Mouse (Mus musculus) lung, adult 2 months (tissue): ENCODE data around the gene Gm17359.

Experiments used
- CTCF ChIP-seq: fragments of 200-500 bp; IDR thresholded peaks from 2 replicates; pipeline ENCODE4 v1.5.1; 2011; ENCODE audit warnings: mild to moderate bottlenecking, low read length, control low read depth; ENCODE audit not compliant: insufficient read depth
- POLR2A ChIP-seq: fragments of 200-500 bp; IDR thresholded peaks from 2 replicates; pipeline ENCODE4 v1.6.1; 2011; ENCODE audit warnings: low read depth, mild to moderate bottlenecking, control low read depth, low read length, borderline replicate concordance; ENCODE audit errors: extremely low read depth

DNA sequence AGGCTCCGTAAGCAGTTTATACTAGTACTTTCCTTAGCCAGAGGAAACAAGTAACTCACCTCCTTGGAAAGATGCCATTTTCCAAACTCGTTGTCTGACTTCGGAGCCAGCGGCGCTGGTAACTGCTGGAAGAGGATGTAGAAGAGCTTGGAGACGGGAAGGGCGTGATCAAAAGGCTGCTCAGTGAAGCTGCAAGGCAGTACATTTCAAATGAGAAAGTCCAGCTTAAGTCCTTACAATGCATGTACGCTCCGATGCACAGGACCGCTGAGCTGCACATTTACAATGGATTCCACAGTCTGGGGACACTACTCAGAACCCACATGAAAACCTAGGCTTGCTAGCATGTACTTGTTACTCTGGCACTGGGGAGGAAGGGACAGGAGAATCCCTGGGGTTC, 163.8 kb downstream of the Gm17359 start:
- TF ChIP-seq CTCF (no peak), POLR2A (no peak)
